Mouse (Mus musculus): Measurements from ENCODE around the gene Plin3. TPM values are rescaled to one million over a fixed set of nuclear protein-coding genes. Genes with fewer than 3 reads are reported as not detected.
A peak's percentile ranks its signal among the peaks of the same experiment; 100 is the strongest.

Plin3 gene
- polyA plus RNA-seq, 1 experiment from 2014 or later: 33.0 TPM

MicroRNAs encoded within 50 kb of the gene (microRNA counts, 519-probe panel; counts per million panel counts)
- microRNA mmu-miR-7b: 1,557 counts per million, percentile 7 among the panel's probes with 10 or more counts

Small RNA genes within 50 kb of the gene (microRNA-seq; reads per million reads assigned to microRNA genes)
- gene Mir7b (ENCODE audit: borderline number of aligned reads): 199 reads per million, percentile 52 among the genes with 10 or more reads in this experiment

Other genes starting within 250 kb of the Plin3 start
- 40.9 and 43.1 TPM in 2 replicates for gene Ubxn6, start 217.8 kb downstream of the Plin3 start, polyA plus RNA-seq (2014; fragmentation: Nextera tagmentation; extraction: Ambion mirVana)
- 101 and 106 TPM in 2 replicates for gene Hdgfl2, start 213.2 kb downstream of the Plin3 start, polyA plus RNA-seq (2014; fragmentation: Nextera tagmentation; extraction: Ambion mirVana)
- gene Plin4, start 183.1 kb downstream of the Plin3 start, polyA plus RNA-seq (2014; fragmentation: Nextera tagmentation; extraction: Ambion mirVana): 0.08 TPM in 1 of 2 replicates, not detected in the other
- gene Plin5, start 175.3 kb downstream of the Plin3 start, polyA plus RNA-seq (2014; fragmentation: Nextera tagmentation; extraction: Ambion mirVana): 0.10 and 0.31 TPM in 2 replicates
- gene Lrg1, start 170.9 kb downstream of the Plin3 start, polyA plus RNA-seq (2014; fragmentation: Nextera tagmentation; extraction: Ambion mirVana): not detected in 2 replicates
- gene Sema6b, start 152.5 kb downstream of the Plin3 start, polyA plus RNA-seq (2014; fragmentation: Nextera tagmentation; extraction: Ambion mirVana): 1.1 and 1.6 TPM in 2 replicates
- gene Tnfaip8l1, start 130.4 kb downstream of the Plin3 start, polyA plus RNA-seq (2014; fragmentation: Nextera tagmentation; extraction: Ambion mirVana): 12.1 and 12.7 TPM in 2 replicates
- 48.5 and 60.5 TPM in 2 replicates for gene Mydgf, start 109.0 kb downstream of the Plin3 start, polyA plus RNA-seq (2014; fragmentation: Nextera tagmentation; extraction: Ambion mirVana)
- gene Dpp9, start 74.0 kb downstream of the Plin3 start, polyA plus RNA-seq (2014; fragmentation: Nextera tagmentation; extraction: Ambion mirVana): 23.7 and 33.1 TPM in 2 replicates
- 10.1 and 11.6 TPM in 2 replicates for gene Fem1a, start 36.1 kb downstream of the Plin3 start, polyA plus RNA-seq (2014; fragmentation: Nextera tagmentation; extraction: Ambion mirVana)
- gene Ticam1, start 16.1 kb downstream of the Plin3 start, polyA plus RNA-seq (2014; fragmentation: Nextera tagmentation; extraction: Ambion mirVana): 2.9 and 3.6 TPM in 2 replicates
- not detected in 2 replicates for gene Arrdc5, start 7.4 kb upstream of the Plin3 start, polyA plus RNA-seq (2014; fragmentation: Nextera tagmentation; extraction: Ambion mirVana)
- 118 and 119 TPM in 2 replicates for gene Uhrf1, start 10.4 kb upstream of the Plin3 start, polyA plus RNA-seq (2014; fragmentation: Nextera tagmentation; extraction: Ambion mirVana)
- 27.3 and 28.2 TPM in 2 replicates for gene Kdm4b, start 33.2 kb upstream of the Plin3 start, polyA plus RNA-seq (2014; fragmentation: Nextera tagmentation; extraction: Ambion mirVana)
- 80.1 and 81.5 TPM in 2 replicates for gene Ptprs, start 183.6 kb upstream of the Plin3 start, polyA plus RNA-seq (2014; fragmentation: Nextera tagmentation; extraction: Ambion mirVana)
- not detected in 2 replicates for gene Znrf4, start 219.6 kb upstream of the Plin3 start, polyA plus RNA-seq (2014; fragmentation: Nextera tagmentation; extraction: Ambion mirVana)